Mouse (Mus musculus): ENCODE measurements at regions not wholly inside any gene's neighbourhood (a gene's known extent, or its start where the extent isn't known, plus 50 kb on each side); places are given as distances from the start of the nearest gene placed in this dataset.
"Not testable (repeated sequence)": the region's sequence is repeated elsewhere in the genome, so short reads cannot be mapped to it uniquely, and the experiment has no call there.

DNA sequence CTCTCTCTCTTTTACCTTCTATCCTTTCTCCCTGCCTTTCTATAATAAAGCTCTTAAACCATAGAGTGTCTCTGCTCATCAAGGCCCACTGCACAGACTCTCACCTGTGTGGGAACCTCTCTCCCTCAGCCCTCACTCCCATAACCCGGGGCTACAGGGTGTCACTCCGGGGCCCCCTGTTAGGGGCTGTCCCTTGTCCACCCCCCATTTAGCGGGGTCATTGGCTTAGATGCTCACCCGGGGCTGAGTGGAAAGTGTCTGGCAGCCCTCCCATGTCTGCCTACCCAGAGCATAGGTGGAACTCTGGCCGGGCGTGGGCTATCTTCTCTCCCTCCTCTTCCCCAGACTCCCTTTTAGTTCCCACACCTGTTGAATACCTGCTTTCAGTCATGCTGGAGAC is 116.4 kb downstream of the Zfp993 start:
- ATAC-seq (ENCODE audit: low read depth); H3K36me3 ChIP-seq; H3K4me2 ChIP-seq; H3K27me3 ChIP-seq; H3K4me3 ChIP-seq; H3K4me1 ChIP-seq (replicated peaks); H3K27ac ChIP-seq (replicated peaks); H3K9ac ChIP-seq: not testable (repeated sequence)
- H3K9me3 ChIP-seq, result peaks cover 50% of the 10 kb centered on the region
- WGBS, result 81% methylated on average over 6 of the region's 6 CpGs

- not testable (repeated sequence) for H3K9ac ChIP-seq; ATAC-seq (ENCODE audit: low read depth); H3K27ac ChIP-seq (replicated peaks); H3K36me3 ChIP-seq; H3K4me3 ChIP-seq; H3K4me2 ChIP-seq; H3K27me3 ChIP-seq; H3K4me1 ChIP-seq (replicated peaks)
- peaks cover 51% of the 10 kb centered on the region for H3K9me3 ChIP-seq
- WGBS, result 94% methylated on average over 2 of the region's 2 CpGs
Observed at GRCm38 (mm10) chr4:146739775-146740174, 129.0 kb downstream of the Zfp993 start.

DNA sequence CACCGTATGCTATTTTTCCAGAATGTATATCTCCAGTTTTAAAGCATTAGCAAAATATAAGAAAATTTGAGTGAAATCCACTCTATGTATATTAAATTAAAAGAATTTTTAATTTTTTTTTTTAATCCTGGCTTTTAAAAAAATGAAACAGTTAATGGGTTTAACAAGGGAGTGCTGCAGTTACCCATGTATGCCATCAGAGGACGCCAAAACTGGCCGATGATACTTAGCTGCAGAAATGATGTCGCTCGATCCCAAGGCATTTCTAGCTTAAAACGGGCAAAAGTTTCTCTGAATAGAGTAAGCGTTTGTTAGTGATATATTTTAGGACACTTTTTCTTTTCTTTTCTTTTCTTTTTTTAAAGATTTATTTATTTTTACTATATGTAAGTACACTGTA is 129.9 kb downstream of the Zfp993 start:
- WGBS, result 83% methylated on average over 7 of the region's 7 CpGs
- not testable (repeated sequence) for H3K9ac ChIP-seq

DNA sequence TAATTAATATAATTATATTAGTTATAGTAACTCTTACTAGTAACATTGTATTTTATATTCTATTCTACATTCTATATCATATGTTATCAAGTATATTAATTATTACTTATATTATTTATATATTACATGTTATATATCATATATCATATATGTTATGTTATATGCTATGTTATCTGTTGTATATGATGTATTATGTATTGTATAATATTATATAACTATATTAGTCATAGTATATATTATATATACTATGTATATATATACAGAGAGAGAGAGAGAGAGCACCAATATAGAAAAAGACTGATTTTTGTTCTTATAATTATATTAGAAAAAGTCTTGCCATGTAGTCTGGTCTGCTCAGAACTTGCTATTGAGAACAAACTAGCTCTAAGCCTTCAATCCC is 133.0 kb downstream of the Zfp993 start:
- not testable (repeated sequence) for H3K4me2 ChIP-seq

More for the DNA sequence above, 129.9 kb downstream of the Zfp993 start:
- H3K27me3 ChIP-seq; H3K4me1 ChIP-seq (replicated peaks); H3K4me3 ChIP-seq; H3K36me3 ChIP-seq; H3K27ac ChIP-seq (replicated peaks); H3K4me2 ChIP-seq; ATAC-seq (ENCODE audit: low read depth): not testable (repeated sequence)
- H3K9me3 ChIP-seq, result peaks cover 44% of the 10 kb centered on the region

More for the DNA sequence above, 133.0 kb downstream of the Zfp993 start:
- not testable (repeated sequence) for H3K4me1 ChIP-seq (replicated peaks); H3K27ac ChIP-seq (replicated peaks); ATAC-seq (ENCODE audit: low read depth); H3K27me3 ChIP-seq; H3K4me3 ChIP-seq; H3K9ac ChIP-seq; H3K36me3 ChIP-seq
- H3K9me3 ChIP-seq, result peaks cover 40% of the 10 kb centered on the region
